Mouse (Mus musculus): ENCODE data around the gene Lrsam1. TPM values are rescaled to one million over a fixed set of nuclear protein-coding genes. Genes with fewer than 3 reads are reported as not detected.

Gene Lrsam1
- polyA plus RNA-seq, 1 experiment from 2014 or later = 6.6 TPM

GRCm38 (mm10) chr2:32927624-32928234 lies 33.7 kb downstream of the Lrsam1 start:
- no peak for TF ChIP-seq CTCF (IDR thresholded peaks at IDR 0.05; ENCODE audit: low read depth)
- DNase-seq (peak; percentile 59), ATAC-seq (ENCODE audit: insufficient read depth) (peak; percentile 27; the same call in 1 of the 2 replicates)
- 54% methylated on average over 15 of the region's 15 CpGs for WGBS
- H3K4me3 ChIP-seq (ENCODE audit: low read depth, low read length) = no peak overlapping the region
- H3K4me1 ChIP-seq (ENCODE audit: insufficient read depth) = no peaks in the 10 kb centered on the region
- H3K27ac ChIP-seq (ENCODE audit: low read depth) = peak overlapping the region; percentile 81
- H3K9me3 ChIP-seq (ENCODE audit: low read depth, low read length) = no peaks in the 10 kb centered on the region
- H3K9ac ChIP-seq = 0 out of 2 replicates have a peak overlapping the region, but pooled peaks have one; percentile 16
- peaks cover 32% of the 10 kb centered on the region for H3K36me3 ChIP-seq (ENCODE audit: insufficient read depth)
- H3K4me2 ChIP-seq = peak overlapping the region; percentile 25; the same call in 1 of the 2 replicates
- H3K27me3 ChIP-seq (ENCODE audit: insufficient read depth, low read length) = no peaks in the 10 kb centered on the region

- 80% methylated on average over 12 of the region's 12 CpGs for WGBS
- DNase-seq = no peak
- H3K4me1 ChIP-seq (ENCODE audit: insufficient read depth) = no peaks in the 10 kb centered on the region
- TF ChIP-seq CTCF (IDR thresholded peaks at IDR 0.05; ENCODE audit: low read depth) = no peak
- no peak for ATAC-seq (ENCODE audit: insufficient read depth)
- no peak overlapping the region for H3K9ac ChIP-seq
- no peaks in the 10 kb centered on the region for H3K27me3 ChIP-seq (ENCODE audit: insufficient read depth, low read length)
- H3K4me3 ChIP-seq (ENCODE audit: low read depth, low read length) = no peak overlapping the region
- no peak overlapping the region for H3K4me2 ChIP-seq
- peak overlapping the region; percentile 50; the same call in 1 of the 2 replicates for H3K27ac ChIP-seq (ENCODE audit: low read depth)
- H3K36me3 ChIP-seq (ENCODE audit: insufficient read depth) = peaks cover 44% of the 10 kb centered on the region
- no peaks in the 10 kb centered on the region for H3K9me3 ChIP-seq (ENCODE audit: low read depth, low read length)
Observed at GRCm38 (mm10) chr2:32926330-32927075, 34.9 kb downstream of the Lrsam1 start.

GRCm38 (mm10) chr2:32924306-32924844 lies 37.0 kb downstream of the Lrsam1 start:
- WGBS = 77% methylated on average over 10 of the region's 10 CpGs
- no peaks in the 10 kb centered on the region for H3K9me3 ChIP-seq (ENCODE audit: low read depth, low read length)
- H3K36me3 ChIP-seq (ENCODE audit: insufficient read depth) = peaks cover 63% of the 10 kb centered on the region
- no peaks in the 10 kb centered on the region for H3K27me3 ChIP-seq (ENCODE audit: insufficient read depth, low read length)
- H3K4me1 ChIP-seq (ENCODE audit: insufficient read depth) = no peaks in the 10 kb centered on the region
- no peak for TF ChIP-seq CTCF (IDR thresholded peaks at IDR 0.05; ENCODE audit: low read depth)
- H3K4me2 ChIP-seq = no peak overlapping the region
- ATAC-seq (ENCODE audit: insufficient read depth) = no peak
- H3K4me3 ChIP-seq (ENCODE audit: low read depth, low read length) = no peak overlapping the region
- no peak overlapping the region for H3K27ac ChIP-seq (ENCODE audit: low read depth)
- no peak for DNase-seq
- H3K9ac ChIP-seq = no peak overlapping the region

- no peak overlapping the region for H3K4me3 ChIP-seq (ENCODE audit: low read depth, low read length)
- H3K4me1 ChIP-seq (ENCODE audit: insufficient read depth) = no peaks in the 10 kb centered on the region
- no peaks in the 10 kb centered on the region for H3K9me3 ChIP-seq (ENCODE audit: low read depth, low read length)
- no peak overlapping the region for H3K4me2 ChIP-seq
- DNase-seq = no peak
- no peaks in the 10 kb centered on the region for H3K27me3 ChIP-seq (ENCODE audit: insufficient read depth, low read length)
- H3K9ac ChIP-seq = no peak overlapping the region
- H3K36me3 ChIP-seq (ENCODE audit: insufficient read depth) = peaks cover 67% of the 10 kb centered on the region
- H3K27ac ChIP-seq (ENCODE audit: low read depth) = no peak overlapping the region
- ATAC-seq (ENCODE audit: insufficient read depth) = no peak
- TF ChIP-seq CTCF (IDR thresholded peaks at IDR 0.05; ENCODE audit: low read depth) = no peak
- 93% methylated on average over 24 of the region's 24 CpGs for WGBS
Observed at GRCm38 (mm10) chr2:32923551-32924250, 37.7 kb downstream of the Lrsam1 start.

GRCm38 (mm10) chr2:32922564-32922963 lies 38.9 kb downstream of the Lrsam1 start:
- DNase-seq (no peak), ATAC-seq (ENCODE audit: insufficient read depth) (no peak)
- Histone ChIP-seq H3K4me2 (no peak overlapping the region), H3K27ac (ENCODE audit: low read depth) (no peak overlapping the region), H3K27me3 (ENCODE audit: insufficient read depth, low read length) (no peaks in the 10 kb centered on the region), H3K9ac (no peak overlapping the region), H3K4me3 (ENCODE audit: low read depth, low read length) (no peak overlapping the region), H3K4me1 (ENCODE audit: insufficient read depth) (no peaks in the 10 kb centered on the region), H3K36me3 (ENCODE audit: insufficient read depth) (peaks cover 78% of the 10 kb centered on the region), H3K9me3 (ENCODE audit: low read depth, low read length) (no peaks in the 10 kb centered on the region)
- no peak for TF ChIP-seq CTCF (IDR thresholded peaks at IDR 0.05; ENCODE audit: low read depth)
- WGBS = 86% methylated on average over 13 of the region's 13 CpGs

GRCm38 (mm10) chr2:32921801-32922380 lies 39.5 kb downstream of the Lrsam1 start:
- Histone ChIP-seq H3K9ac (no peak overlapping the region), H3K36me3 (ENCODE audit: insufficient read depth) (peaks cover 84% of the 10 kb centered on the region), H3K4me3 (ENCODE audit: low read depth, low read length) (no peak overlapping the region), H3K4me2 (no peak overlapping the region), H3K4me1 (ENCODE audit: insufficient read depth) (no peaks in the 10 kb centered on the region), H3K27ac (ENCODE audit: low read depth) (no peak overlapping the region), H3K9me3 (ENCODE audit: low read depth, low read length) (no peaks in the 10 kb centered on the region), H3K27me3 (ENCODE audit: insufficient read depth, low read length) (no peaks in the 10 kb centered on the region)
- no peak for TF ChIP-seq CTCF (IDR thresholded peaks at IDR 0.05; ENCODE audit: low read depth)
- no peak for DNase-seq
- 86% methylated on average over 15 of the region's 15 CpGs for WGBS
- ATAC-seq (ENCODE audit: insufficient read depth) = no peak
